Mouse (Mus musculus): ENCODE data around the gene Gusb.
"Not testable (repeated sequence)": the region's sequence is repeated elsewhere in the genome, so short reads cannot be mapped to it uniquely, and the experiment has no call there.

Gene Gusb

DNA sequence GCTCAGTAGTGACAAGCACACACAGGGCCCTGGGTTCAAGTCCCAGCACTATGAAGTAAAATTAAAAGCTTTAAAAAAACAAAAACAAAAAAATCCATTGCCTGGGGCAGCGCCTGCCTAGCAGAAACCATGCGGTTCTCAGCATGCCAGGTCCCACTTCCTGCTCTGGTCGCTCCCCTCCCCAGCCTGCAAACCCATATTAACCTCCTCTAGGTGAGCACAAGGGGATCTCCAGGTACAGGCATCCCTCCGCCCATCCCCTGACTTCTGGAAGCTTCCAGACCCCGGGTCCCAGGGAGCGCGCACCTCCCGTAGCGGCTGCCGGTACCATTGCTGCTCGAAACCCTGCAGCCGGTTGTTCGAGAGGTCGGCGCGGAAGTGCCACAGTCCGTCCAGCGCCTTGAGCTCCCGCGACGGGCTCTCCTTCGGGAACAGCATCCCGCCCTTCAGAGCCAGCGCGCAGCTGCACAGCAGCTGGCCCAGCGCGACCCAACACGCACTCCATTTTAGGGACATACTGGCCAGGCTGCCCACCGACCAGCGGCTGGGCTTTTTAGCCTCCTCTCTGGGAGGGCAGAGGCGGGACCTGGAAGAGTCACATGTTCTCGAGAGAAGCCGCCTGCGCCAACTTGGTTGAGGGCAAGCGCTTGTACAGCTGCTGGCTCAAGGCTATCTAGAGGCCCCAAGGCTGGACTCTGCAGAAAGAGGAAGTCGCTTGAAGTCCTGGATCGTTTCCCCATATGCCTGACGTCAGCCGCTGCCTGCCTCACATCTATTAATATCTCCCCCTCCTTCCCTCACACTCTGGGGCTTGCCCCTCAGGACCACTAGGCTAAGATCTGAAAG, at the start of gene Gusb:
Gene Gusb (minus strand): TSS at position 749 of the 846 bp plus-strand sequence.
- peak; percentile 78 to 81 for DNase-seq

DNA sequence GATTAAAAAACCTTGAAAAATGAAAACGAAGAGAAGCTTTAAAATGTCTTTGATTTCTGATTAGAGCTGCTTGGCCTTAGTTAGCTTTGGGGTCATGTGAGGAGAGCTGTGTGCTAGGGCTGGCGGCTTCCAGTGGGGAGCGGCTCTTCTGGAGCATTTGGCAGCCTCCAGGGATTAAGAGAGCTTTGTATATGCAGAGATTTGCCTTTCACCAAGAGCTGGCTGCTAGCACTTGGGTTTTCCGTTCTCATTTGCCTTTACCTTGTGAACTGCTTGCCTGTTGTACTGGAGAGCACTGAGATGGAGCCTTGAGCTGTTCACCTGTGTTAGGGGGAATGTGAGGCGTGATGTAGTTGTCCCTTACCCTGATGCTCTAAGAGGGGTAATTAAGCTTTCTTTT, 49.7 kb upstream of the Gusb start:
- DNase-seq = no peak

- no peak for DNase-seq
Observed at GRCm38 (mm10) chr5:130051073-130051860, 48.4 kb upstream of the Gusb start.

GRCm38 (mm10) chr5:130050416-130050815, 47.6 kb upstream of the Gusb start:
- DNase-seq = no peak

- no peak for DNase-seq
Observed at GRCm38 (mm10) chr5:130048786-130049520, 46.1 kb upstream of the Gusb start.

- DNase-seq = no peak
Observed at GRCm38 (mm10) chr5:130047013-130047412, 44.2 kb upstream of the Gusb start.

DNA sequence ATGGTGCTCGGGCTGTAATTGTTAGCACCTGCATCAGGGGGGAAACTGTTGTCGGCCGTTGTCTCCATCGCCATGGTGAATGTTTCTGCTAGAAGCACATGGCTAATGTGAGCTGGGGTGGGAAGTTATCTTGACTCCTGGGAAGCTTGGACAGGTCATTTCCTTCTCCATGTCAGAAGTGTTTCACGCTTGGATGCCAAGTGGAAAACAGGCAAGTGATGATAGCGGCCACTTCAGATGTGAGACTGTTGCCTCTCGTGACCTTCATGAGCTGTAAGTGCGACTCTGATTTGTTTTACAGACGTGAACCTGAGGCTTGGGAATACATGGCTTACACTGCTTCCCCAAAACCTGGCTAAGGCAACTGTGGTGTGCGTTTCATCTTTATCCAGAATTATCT, 43.7 kb upstream of the Gusb start:
- DNase-seq = no peak

- DNase-seq = no peak
Observed at GRCm38 (mm10) chr5:130046100-130046499, 43.3 kb upstream of the Gusb start.

DNA sequence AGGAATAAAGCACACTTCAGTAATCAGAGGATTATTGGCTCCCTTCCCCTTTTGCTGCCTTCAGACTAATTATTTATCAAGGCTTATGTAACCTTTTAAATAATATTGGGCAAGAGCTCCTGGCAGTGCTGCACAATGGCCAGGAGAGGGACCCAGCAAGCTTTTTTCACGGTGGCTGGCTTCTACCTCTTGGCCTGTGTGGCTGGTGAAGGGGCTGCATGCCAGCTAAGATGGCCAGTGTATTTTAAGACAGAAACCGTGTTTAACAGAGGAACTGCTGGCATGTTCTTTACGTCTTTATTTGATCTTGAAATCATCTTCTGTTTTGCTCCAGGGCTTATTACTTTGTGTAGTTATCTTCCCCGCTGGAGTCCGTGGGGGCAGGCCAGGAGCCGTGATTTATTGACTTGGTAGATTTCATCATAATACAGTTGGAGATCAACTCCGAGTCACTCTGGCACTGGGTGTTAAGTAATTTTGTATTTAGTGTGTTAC, 41.4 kb upstream of the Gusb start:
- peak; percentile 73 to 83 for DNase-seq

GRCm38 (mm10) chr5:130043741-130044140, 40.9 kb upstream of the Gusb start:
- no peak for DNase-seq

DNA sequence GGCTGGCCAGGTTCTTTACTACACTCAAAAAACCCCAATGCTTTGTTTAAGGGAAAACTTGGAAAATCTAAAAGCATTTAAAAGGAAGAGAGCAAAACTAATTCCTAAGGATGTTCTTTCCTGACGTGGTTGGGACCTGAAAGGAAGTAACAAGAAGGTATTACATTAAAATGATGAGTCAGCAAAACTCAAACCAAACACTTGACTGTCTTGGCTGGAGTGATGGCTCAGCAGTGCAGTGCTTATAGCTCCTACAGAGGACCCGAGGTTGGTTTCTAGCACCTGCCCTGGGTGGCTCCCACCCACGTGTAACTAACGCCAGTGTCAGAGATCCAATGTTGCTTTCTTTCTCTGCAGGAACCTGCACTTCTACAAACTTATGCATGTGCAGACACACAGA, 38.4 kb upstream of the Gusb start:
- no peak for DNase-seq

DNA sequence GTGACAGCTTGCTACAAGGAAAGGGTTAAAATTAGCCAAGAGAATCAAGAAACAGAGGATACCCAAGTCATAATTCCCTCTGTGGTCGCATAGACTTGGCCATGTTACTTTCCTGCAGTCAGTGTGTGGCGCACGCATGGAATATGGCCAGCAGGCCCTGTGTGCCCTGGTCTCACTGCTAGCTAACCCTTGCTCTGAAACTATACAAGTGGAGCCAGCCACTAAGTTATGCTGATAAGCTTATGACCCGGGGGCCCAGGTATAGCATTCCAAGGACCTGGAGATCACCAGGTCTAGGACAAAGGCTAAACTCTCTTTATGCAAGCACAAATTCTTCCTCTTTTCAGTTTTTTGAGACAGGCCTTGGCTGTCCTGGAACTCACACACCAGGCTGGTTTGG, 37.9 kb upstream of the Gusb start:
- DNase-seq = no peak

DNA sequence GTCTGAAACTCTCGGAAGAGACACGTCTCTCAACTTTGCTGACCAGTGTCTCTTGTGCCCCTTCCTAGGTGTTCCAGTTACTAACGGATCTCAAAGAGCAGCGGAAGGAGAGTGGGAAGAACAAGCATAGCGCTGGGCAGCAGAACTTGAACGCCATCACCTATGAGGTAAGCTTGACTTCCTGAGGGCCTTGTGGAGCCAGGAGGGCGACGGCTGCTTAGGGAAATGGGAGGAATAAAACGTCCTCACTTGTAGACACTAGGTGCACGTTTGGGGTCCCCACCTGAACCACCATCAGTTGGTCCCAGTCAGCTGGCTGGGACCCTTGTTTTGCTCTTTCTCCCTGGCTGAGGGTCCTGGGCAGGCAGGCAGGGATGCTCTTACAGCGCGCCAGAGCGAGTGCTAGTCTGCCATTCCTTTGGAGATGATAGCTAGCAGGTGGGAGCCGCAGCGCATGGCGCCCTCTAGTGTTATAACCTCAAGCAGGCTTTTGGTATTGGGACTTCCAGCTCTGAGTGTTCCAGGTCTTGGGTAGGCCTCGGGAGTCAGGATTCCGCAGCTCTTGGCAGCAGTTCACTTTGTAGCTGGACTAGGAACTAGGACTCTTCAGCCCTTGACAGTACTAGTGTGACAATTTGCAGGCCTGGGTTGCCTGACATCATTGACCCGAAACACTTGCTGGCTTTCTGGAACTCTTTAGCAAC, 35.1 kb upstream of the Gusb start:
- peak; percentile 71 to 77 for DNase-seq

DNA sequence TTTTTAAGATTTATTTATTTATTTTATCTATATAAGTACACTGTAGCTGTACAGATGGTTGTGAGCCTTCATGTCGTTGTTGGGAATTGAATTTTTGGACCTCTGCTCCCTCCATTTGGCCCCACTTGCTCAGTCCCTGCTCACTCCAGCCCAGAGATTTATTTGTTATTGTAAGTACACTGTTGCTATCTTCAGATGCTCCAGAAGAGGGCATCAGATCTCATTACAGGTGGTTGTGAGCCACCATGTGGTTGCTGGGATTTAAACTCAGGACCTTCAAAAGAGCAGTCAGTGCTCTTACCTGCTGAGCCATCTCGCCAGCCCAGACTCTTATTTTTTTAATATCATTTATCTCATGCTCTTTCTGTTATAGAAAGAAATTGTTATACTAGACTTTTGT, 33.5 kb upstream of the Gusb start:
- not testable (repeated sequence) for DNase-seq

DNA sequence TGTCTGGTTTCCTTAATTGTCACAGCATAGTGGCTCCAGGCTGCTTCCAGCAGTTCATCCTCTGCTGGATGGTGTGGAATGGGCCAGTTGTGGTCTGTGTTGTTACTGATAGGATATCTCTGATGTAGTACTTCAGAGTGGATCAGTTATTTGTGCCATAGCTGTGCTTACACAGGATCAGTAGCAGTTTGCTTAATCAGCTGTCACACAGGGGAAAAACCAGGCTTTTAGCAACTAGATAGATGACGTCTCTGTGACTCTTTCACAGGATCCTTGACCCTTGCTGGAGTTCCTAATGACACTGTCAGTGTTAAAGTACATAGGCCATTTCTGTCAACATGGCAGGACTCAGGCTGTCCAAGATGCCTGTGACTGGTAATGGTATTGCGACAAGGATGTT, 31.0 kb upstream of the Gusb start:
- DNase-seq = no peak

GRCm38 (mm10) chr5:130031410-130032390, 28.9 kb upstream of the Gusb start:
- no peak for DNase-seq

DNA sequence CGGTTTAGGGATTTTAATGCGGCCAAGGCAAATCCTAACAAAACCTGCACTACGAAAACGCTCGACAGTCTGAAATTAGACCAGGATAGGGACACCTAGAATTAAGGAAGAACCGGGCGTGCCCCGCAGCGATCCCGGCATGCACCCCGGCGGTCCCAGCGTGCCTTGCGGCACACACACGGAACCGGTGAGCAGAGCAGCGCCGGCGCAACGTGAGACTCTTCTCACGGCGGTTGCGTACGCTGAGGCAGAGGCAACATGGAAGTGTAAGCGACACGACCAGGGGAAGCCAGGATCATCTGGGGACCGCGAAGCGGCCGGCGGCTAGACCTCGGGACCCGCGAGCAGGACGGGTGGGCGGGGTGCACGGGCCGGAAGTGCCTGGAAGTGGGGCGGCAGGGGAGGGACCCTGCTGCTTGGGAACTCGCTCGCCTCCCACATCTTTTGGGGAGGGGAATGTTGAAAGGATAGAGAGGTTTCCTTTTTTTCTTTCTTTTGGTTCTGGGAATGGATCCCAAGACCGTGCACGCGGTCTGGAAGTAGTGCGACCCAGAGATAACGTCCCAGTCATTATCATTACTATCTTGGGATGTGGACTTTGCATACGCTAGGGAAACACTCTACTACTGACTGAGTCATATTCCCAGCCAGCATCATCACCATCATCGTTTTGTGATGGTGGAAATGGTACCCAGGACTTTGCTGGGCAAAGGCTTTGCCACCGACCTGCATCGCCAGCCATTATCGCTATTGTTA, 26.5 kb upstream of the Gusb start, which contains the start of the genes Asl and Crcp:
Gene Asl (minus strand): TSS at position 106 of the 756 bp plus-strand sequence.
Gene Crcp (plus strand): TSS at position 149 of the 756 bp plus-strand sequence.
- DNase-seq = peak; percentile 70 to 88

GRCm38 (mm10) chr5:130027696-130028095, 24.8 kb upstream of the Gusb start:
- DNase-seq = no peak

DNA sequence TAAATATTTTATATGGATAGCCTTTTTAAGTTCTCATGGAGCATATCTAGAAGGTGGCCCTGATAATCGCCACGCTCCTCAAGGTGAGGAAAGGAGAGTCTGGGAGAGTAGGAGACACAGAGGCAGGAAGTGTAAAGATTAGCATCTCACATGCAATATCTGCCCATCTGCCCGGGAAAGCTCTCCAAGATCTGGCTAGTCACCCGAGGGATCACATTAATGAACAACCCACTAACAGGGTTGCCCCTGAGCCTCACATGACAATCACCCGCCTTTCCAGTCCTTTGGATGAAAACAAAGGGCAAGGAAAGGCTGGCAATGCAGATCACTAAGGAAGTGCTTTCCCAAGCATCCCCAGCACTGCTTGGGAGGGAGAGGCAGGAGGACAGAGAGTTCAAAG, 24.3 kb upstream of the Gusb start:
- DNase-seq = peak; percentile 86 to 89

All from kidney, adult 8-10 months (tissue).